Mouse (Mus musculus) R1 (cell line): Measurements from ENCODE around the gene Gm20422.
"Not testable (repeated sequence)": the region's sequence is repeated elsewhere in the genome, so short reads cannot be mapped to it uniquely, and the experiment has no call there.

ENCODE experiments used
- DNase-seq: peaks from one replicate; pipeline ENCODE4 v3.0.0-alpha.2; 2018; ENCODE audit warnings: low read depth, low spot score

Gm20422 gene

DNA sequence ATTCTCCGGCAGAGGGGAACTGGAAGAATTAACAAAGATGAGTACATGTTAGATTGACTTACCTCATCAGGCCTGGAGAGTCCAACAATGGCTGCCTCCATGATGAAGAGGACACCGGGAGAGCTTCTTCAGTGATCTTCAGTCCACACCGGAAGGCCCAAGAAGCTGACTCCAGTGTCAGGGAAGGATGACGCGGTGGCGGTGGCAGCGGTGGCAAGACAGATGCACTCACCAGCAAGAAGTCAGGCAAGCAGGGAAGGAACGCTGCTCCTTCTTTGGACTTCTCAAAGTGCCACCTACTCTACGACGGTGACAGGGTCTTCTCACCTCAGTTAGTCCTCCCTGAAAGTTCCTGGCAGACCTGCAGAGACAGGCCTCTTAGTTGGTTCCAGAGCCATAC is 64.1 kb downstream of the Gm20422 start, which contains the start of gene Zfp869:
TSS of gene Zfp869 (minus strand) at position 101 of the 400 bp plus-strand sequence.
- not testable (repeated sequence) for DNase-seq

DNA sequence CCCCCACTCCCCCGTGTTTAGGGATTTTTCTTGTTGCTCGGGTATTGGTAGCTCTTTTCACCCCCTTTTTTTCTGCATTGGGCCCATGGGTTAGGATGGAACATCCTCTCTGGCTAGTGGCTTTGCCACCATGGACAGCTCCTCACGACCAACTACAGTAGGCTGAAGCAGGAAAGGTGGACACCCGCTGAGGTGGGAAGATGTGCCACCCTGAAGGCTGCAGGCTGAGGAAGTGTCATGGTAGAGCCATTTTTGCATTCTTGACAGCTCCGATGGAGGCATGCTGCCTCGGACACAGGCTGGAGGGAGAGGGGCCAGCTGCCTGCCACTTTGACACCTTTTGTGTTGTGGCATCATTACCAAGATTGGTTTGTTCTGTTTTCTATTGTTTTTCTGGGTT is 72.9 kb downstream of the Gm20422 start:
- peak; percentile 55 for DNase-seq
